8 mouse cellular contexts compared by ENCODE assay signal in genomic region chr6:38551989-38552635, GRCm38 (mm10). TPM values are rescaled to one million over a fixed set of nuclear protein-coding genes. Genes with fewer than 3 reads are reported as not detected.
DNase-seq lines count a peak whose midpoint lies in the region; ATAC-seq lines count a peak whose summit lies in the region.

No protein-coding gene starts in this region.

- H3K4me3 ChIP-seq in hindbrain, embryonic 11.5 days (ENCODE audit: low read depth, low read length) = peak overlapping the region; percentile 74

- no peaks in the 10 kb centered on the region for H3K9me3 ChIP-seq in hindbrain, embryonic 11.5 days (ENCODE audit: control insufficient read depth, low read length)

- no peaks in the 10 kb centered on the region for H3K4me1 ChIP-seq in hindbrain, embryonic 11.5 days (replicated peaks; ENCODE audit: control insufficient read depth, insufficient read depth, low read length)

- WGBS in hindbrain, embryonic 11.5 days = under 1% methylated on average over 28 of the region's 32 CpGs

- peak; percentile 94 for ATAC-seq in hindbrain, embryonic 11.5 days (ENCODE audit: low FRiP score)

- H3K9ac ChIP-seq in hindbrain, embryonic 11.5 days (ENCODE audit: low read depth, low read length) = peak overlapping the region; percentile 90

- H3K27me3 ChIP-seq in hindbrain, embryonic 11.5 days (ENCODE audit: control insufficient read depth, insufficient read depth, low read length) = no peaks in the 10 kb centered on the region

- peak overlapping the region; percentile 49 for H3K4me2 ChIP-seq in hindbrain, embryonic 11.5 days (replicated peaks; ENCODE audit: low read depth, low read length)

- H3K36me3 ChIP-seq in hindbrain, embryonic 11.5 days (ENCODE audit: control insufficient read depth, insufficient read depth, low read length) = no peaks in the 10 kb centered on the region

- peak overlapping the region; percentile 98 for H3K27ac ChIP-seq in hindbrain, embryonic 11.5 days (ENCODE audit: low read depth, low read length)

- peak; percentile 100 for DNase-seq in Muller cell, postnatal 12 days (ENCODE audit: inconsistent ontology term)
- peak; percentile 99 for DNase-seq in cerebellum, adult 9-11 months
- peak; percentile 94 to 98 for DNase-seq in frontal cortex, adult 2 months (ENCODE audit: extremely low spot score in 1 of 2, low spot score in 1 of 2)
- peak; percentile 97 for DNase-seq in hindbrain, embryonic 11.5 days (ENCODE audit: low spot score)
- DNase-seq in layer of hippocampus, postnatal 14 days (ENCODE audit: low spot score in 2 of 2) = peak; percentile 96 to 99
- DNase-seq in lung, postnatal 14 days = peak; percentile 98
- DNase-seq in retina, adult 2 months (ENCODE audit: low read depth, low spot score) = peak; percentile 76
- DNase-seq in thymus, postnatal 36 days = peak; percentile 97 to 98

RNA-seq across cellular contexts. Expression of gene Luc7l2, which starts 1.0 kb away (rescaled TPM):
- polyA plus RNA-seq in frontal cortex, adult 2 months (2012; rRNA removed) = 210 and 233 TPM in 2 replicates
- polyA plus RNA-seq in hindbrain, embryonic 11.5 days (2014; fragmentation: Nextera tagmentation; extraction: Ambion mirVana) = 38.0 and 52.6 TPM in 2 replicates
- total RNA-seq in layer of hippocampus, postnatal 14 days (2021) = 100 to 1,000 TPM; 161 to 187 TPM

RNA-seq across cellular contexts. Expression of gene Fmc1, which starts 18.8 kb away (rescaled TPM):
- 122 and 132 TPM in 2 replicates for polyA plus RNA-seq in frontal cortex, adult 2 months (2012; rRNA removed)
- 118 and 124 TPM in 2 replicates for polyA plus RNA-seq in hindbrain, embryonic 11.5 days (2014; fragmentation: Nextera tagmentation; extraction: Ambion mirVana)
- total RNA-seq in layer of hippocampus, postnatal 14 days (2021) = 10 to 100 TPM; 52.0 to 55.9 TPM

Comparison
In these comparisons a context has a peak if more than half of its experiments do, and no peak if none do; other contexts are left out.
1. Peak in every context shown above with its lines: DNase-seq, ATAC-seq, H3K4me3 ChIP-seq and H3K27ac ChIP-seq.